Mouse (Mus musculus): Measurements from ENCODE around the gene B3gnt6.

DNA sequence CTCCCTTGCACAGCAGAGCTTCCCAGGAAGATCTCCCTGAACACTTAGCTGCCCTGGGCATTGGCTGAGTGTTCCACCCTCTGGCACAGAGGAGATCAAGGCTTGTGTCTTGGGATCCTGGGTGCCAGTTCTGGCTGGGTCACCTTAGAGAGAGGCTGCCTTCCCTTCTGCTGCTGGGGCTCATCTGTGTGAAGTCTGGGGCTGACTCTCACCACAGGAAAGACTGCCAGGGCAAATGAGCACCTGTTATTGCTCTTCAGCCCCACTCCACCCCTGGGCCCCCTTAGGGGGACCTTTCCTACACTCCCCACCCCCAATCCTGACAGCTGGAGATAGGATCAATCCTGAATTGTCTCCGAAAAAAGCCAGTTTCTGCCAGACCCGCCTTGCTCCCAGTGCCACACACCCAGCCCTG, 22.2 kb downstream of the B3gnt6 start:
- TF ChIP-seq CHD2 (IDR thresholded peaks at IDR 0.05; ENCODE audit: low read depth, low read length), result no peak
- no peak for TF ChIP-seq ZC3H11A (IDR thresholded peaks at IDR 0.05; ENCODE audit: borderline replicate concordance, low read depth, low read length)
- no peak for TF ChIP-seq ZNF384 (IDR thresholded peaks at IDR 0.05; ENCODE audit: low read depth, low read length)
- no peak for TF ChIP-seq HCFC1 (IDR thresholded peaks at IDR 0.05; ENCODE audit: borderline replicate concordance, insufficient read depth, low read length)
- TF ChIP-seq MAFK (IDR thresholded peaks at IDR 0.05; ENCODE audit: insufficient read depth, low read depth, low read length), result no peak
